Mouse (Mus musculus): ENCODE measurements around the gene Map1s. TPM values are rescaled to one million over a fixed set of nuclear protein-coding genes. Genes with fewer than 3 reads are reported as not detected.
"Not testable (repeated sequence)": the region's sequence is repeated elsewhere in the genome, so short reads cannot be mapped to it uniquely, and the experiment has no call there.

Gene Map1s
- polyA plus RNA-seq, 1 experiment from 2014 or later, result 41.3 TPM

DNA sequence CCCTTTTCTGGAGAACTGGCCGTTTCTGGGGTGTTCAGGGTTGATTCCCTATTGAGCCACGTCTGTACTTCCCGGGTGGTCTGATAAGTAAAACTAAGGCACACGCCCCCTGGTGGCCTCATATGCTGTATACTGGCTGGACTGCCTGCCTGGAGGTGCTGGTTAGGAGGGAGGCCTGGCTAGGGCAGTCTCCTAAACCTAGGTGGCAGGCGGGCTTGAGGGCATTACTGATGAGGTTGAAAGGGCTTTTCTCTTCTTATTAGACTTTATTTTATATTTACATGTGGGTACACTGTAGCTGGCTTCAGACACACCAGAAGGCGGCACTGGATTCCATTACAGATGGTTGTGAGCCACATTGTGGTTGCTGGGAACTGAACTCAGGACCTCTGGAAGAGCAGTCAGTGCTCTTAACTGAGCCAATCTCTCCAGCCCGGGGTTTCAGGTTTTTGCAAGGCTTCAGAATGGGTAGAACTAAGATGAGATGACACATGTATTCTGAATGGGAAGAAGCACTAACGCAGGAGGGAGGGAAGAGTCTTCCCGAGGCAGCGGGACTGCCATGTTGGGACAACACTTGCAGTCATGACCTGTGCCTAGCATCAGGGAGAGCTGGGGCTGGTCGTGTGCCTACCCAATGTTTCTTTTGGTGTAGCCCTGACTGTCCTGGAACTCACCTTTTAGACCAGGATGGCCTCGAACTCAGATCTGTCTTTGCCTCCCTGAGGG lies 11.9 kb upstream of the Map1s start:
- H3K36me3 ChIP-seq, result peaks cover 27% of the 10 kb centered on the region
- no peak overlapping the region for H3K9ac ChIP-seq
- no peak overlapping the region for H3K4me2 ChIP-seq
- WGBS, result 27% methylated on average over 12 of the region's 12 CpGs
- peaks cover 35% of the 10 kb centered on the region for H3K4me1 ChIP-seq (replicated peaks)
- H3K27ac ChIP-seq (ENCODE audit: poor library complexity, severe bottlenecking), result no peak overlapping the region
- peaks cover 4% of the 10 kb centered on the region; the same call in 1 of the 2 replicates for H3K9me3 ChIP-seq (replicated peaks)
- H3K4me3 ChIP-seq, result no peak overlapping the region
- H3K27me3 ChIP-seq (replicated peaks), result peaks cover 54% of the 10 kb centered on the region
- ATAC-seq (ENCODE audit: insufficient number of reproducible peaks, low FRiP score), result no peak

DNA sequence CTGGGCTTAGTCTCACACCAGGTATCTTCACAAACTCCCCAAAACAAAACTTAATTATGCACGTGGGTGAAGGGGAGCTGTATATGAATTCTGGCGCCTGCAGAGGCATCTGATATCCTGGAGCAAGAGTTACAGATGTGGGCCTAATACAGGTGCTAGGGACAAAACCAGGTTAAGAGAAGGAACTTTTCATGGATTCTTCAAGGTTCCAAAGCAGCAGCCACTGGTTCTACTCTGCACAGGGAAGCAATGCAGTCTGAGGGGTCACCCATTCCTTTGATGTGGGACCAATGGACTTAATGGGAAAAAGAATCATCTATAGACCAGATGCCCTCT lies 11.4 kb upstream of the Map1s start:
- H3K27ac ChIP-seq (ENCODE audit: poor library complexity, severe bottlenecking), result no peak overlapping the region
- H3K4me1 ChIP-seq (replicated peaks), result peaks cover 35% of the 10 kb centered on the region
- peaks cover 4% of the 10 kb centered on the region; the same call in 1 of the 2 replicates for H3K9me3 ChIP-seq (replicated peaks)
- H3K36me3 ChIP-seq, result peaks cover 27% of the 10 kb centered on the region
- ATAC-seq (ENCODE audit: insufficient number of reproducible peaks, low FRiP score), result no peak
- peaks cover 49% of the 10 kb centered on the region for H3K27me3 ChIP-seq (replicated peaks)
- WGBS, result 63% methylated on average over 2 of the region's 2 CpGs
- no peak overlapping the region for H3K9ac ChIP-seq
- H3K4me2 ChIP-seq, result no peak overlapping the region
- H3K4me3 ChIP-seq, result no peak overlapping the region

DNA sequence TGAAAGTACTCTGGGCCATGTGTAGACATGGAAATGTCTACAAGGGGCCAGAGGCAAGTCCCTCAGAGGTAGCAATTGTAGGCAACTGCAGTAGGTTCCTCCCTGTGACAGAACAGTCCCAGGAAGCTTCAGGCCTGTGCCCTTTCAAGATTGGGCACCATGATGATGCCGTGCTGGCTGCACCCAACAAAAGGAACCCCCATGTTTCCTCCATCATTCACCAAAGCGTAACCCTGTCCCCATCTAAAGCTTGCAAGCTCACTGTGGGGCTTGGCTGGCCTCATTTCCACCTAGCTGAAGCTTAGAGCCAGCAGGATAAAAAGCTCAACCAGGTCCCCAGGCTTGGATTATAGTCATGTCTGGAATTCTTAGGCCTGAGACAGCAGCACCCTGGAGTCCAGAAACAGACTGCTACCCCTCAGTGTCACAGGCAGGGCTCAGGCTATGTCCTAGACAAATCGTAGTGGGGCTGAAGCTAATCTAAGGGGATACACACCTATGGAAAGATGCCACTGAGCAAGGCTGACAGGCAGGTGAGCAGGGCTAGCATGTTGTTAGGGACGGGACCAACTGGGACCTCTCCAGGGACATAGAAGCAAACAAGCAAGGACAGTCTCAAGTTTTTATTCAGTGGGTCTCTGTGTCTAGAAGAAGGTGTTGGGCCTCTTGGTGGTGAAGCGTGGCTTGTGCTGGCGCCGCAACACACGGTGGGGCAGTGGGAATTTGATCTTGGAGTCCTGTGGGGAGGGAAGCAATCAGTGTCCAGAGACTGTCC lies 10.8 kb upstream of the Map1s start:
- Histone ChIP-seq H3K9me3 (replicated peaks) (peaks cover 4% of the 10 kb centered on the region; the same call in 1 of the 2 replicates), H3K4me1 (replicated peaks) (peaks cover 35% of the 10 kb centered on the region), H3K9ac (no peak overlapping the region), H3K4me3 (no peak overlapping the region), H3K27me3 (replicated peaks) (peaks cover 43% of the 10 kb centered on the region), H3K27ac (ENCODE audit: poor library complexity, severe bottlenecking) (no peak overlapping the region), H3K36me3 (peaks cover 27% of the 10 kb centered on the region), H3K4me2 (no peak overlapping the region)
- 91% methylated on average over 8 of the region's 8 CpGs for WGBS
- ATAC-seq (ENCODE audit: insufficient number of reproducible peaks, low FRiP score), result no peak

DNA sequence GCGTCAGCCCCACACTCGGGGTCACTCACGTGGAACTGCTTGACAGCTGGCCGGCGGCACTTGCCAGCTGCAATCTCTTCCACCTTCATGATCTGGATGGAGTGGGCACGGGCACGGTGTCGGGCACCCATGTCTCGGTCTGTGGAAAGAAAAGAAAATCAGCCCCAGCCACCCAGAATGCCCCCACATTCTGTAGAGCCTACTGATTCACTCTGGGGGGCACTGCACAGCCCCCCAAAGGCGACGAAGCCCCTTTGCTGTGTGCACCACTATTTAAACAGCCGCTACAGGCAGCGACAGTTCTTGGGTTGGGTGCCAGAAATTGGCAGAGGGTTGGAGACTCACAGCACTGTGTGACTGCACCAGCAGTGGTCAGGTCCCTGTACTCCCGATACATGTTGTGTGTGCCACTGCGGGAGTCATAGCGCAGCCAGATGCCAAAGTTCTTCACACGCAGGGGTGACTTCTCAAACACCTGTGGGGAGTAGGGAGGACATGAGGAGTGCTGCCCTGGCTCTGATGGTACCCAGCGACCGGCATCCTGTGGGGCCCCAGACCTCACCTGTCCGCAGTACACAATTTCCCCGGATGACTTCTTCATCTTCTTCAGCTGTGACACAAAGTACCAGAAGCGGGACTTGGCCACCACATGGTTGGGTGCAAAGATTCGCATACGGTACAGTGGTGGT lies 10.0 kb upstream of the Map1s start:
- Histone ChIP-seq H3K36me3 (peaks cover 27% of the 10 kb centered on the region), H3K4me2 (peak overlapping the region; percentile 96), H3K4me3 (peak overlapping the region; percentile 86), H3K4me1 (replicated peaks) (peaks cover 35% of the 10 kb centered on the region), H3K9ac (peak overlapping the region; percentile 97; the same call in 1 of the 2 replicates), H3K27me3 (replicated peaks) (peaks cover 35% of the 10 kb centered on the region)
- WGBS, result 87% methylated on average over 24 of the region's 24 CpGs
- H3K9me3 ChIP-seq (replicated peaks); ATAC-seq (ENCODE audit: insufficient number of reproducible peaks, low FRiP score); H3K27ac ChIP-seq (ENCODE audit: poor library complexity, severe bottlenecking): not testable (repeated sequence)

DNA sequence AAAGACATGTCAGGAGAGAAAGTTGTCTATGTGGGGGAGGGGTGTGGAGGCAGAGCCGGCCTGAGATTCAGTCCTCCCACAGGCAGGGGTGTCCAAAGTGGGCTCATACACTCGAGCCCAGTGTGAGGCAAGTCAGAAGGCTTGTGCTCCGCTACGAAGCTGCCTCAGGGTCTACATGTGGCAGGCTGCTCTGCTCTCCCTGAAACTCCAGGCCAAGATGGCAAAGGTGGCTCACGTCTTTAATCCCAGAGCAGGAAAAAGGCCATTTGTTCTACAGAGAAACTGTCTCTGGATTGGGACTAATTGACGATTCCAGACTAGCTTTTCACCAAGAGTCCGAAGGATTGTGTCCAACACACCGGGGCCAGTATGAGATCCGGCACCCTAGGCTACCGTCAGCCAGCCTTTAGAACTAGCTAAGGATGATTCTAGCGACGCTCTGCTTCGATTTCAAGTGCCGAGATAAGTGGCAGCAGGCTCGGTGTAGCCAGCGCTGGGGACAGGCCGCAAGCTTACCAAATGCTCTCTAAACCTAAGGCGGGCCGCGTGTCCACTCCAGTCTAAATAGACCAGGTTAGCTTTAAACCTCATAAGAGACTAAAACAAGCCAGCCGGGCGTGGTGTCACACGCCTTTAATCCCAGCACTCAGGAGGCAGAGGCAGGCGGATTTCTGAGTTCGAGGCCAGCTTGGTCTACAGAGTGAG lies 9.3 kb upstream of the Map1s start:
- ATAC-seq (ENCODE audit: insufficient number of reproducible peaks, low FRiP score), result no peak
- H3K36me3 ChIP-seq, result peaks cover 27% of the 10 kb centered on the region
- H3K9me3 ChIP-seq (replicated peaks), result no peaks in the 10 kb centered on the region
- peaks cover 28% of the 10 kb centered on the region for H3K27me3 ChIP-seq (replicated peaks)
- peak overlapping the region; percentile 57 for H3K27ac ChIP-seq (ENCODE audit: poor library complexity, severe bottlenecking)
- H3K4me3 ChIP-seq, result peak overlapping the region; percentile 86
- H3K9ac ChIP-seq, result peak overlapping the region; percentile 97
- 2% methylated on average over 25 of the region's 25 CpGs for WGBS
- peak overlapping the region; percentile 96 for H3K4me2 ChIP-seq
- H3K4me1 ChIP-seq (replicated peaks), result peaks cover 35% of the 10 kb centered on the region

DNA sequence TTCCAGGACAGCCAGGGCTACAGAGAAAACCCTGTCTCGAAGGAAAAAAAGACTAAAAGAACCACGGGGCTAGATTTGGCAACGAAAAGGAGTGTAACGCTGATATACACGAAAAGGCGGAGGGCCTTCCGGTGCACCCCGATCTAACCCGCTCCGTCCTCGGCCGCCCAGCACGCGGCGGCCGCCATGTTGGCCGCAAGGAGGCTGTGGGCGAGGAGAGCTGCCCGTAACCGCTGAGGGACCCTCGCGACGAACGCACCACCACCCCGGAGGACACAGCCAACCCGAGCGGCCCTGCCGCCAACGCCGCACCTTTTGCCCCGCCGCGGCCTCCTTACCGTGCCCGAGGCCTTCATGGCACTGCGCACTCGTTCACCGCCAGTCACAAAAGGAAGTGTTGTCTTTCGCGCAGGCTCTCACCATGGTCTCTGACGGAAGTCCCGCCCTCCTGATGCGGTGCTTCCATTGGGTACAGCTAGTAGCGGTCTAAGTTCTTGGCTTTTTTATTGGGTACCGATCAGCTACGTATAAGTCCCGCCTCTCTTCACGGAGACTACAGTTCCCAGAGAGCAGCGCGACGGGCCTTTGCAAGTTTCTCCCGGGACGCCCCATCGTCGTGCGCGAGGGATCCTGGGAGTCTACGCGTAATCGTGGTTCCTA lies 8.6 kb upstream of the Map1s start, which contains the start of gene Rpl18a:
Rpl18a (minus strand) TSS at position 392 of the 660 bp plus-strand sequence.
- Histone ChIP-seq H3K4me3 (peak within 1 kb of the TSS; percentile 86), H3K27ac (ENCODE audit: poor library complexity, severe bottlenecking) (peak within 1 kb of the TSS; percentile 73), H3K27me3 (replicated peaks) (peaks cover 21% of the 10 kb centered on the region), H3K9ac (peak within 1 kb of the TSS; percentile 97), H3K4me1 (replicated peaks) (peaks cover 31% of the 10 kb centered on the region), H3K9me3 (replicated peaks) (no peaks in the 10 kb centered on the region), H3K36me3 (peaks cover 27% of the 10 kb centered on the region), H3K4me2 (peak within 1 kb of the TSS; percentile 96)
- peak; percentile 98 for ATAC-seq (ENCODE audit: insufficient number of reproducible peaks, low FRiP score)
- under 1% methylated on average over 60 of the region's 60 CpGs for WGBS

DNA sequence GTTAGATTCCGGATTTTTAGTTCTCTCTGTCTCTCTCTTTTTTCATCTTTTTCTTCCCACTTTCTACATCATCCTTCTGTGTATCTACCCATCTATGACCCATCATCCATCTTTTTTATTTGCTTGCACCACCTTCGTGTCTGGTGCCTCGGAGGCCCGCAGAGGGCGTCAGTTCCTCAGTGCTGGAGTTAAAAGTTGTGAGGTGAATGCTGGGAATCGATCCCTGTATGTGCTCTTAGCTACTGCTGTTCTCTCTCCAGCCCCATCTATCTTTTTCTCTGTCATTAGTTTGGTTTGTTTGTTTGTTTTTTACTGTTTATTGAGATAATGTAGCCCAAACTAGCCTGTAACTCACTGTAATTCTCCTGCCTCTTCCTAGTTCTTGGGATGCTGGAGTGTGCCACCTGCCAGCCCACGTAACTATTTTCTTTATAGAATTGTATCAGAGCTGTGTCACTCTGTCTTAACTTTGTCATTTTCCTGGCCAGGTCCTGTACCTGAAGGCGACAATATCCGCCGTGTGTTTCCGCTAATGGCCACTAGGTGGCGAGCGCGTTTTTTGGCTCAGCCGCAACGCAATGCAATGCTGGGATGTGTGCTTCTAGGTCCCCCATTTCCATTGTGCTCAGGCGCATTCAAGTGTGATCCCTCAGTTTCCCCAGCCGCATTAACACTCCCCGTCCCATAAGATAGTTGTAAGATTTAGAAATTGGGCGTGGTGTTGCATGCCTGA lies 7.9 kb upstream of the Map1s start:
- peak overlapping the region; percentile 78 for H3K4me2 ChIP-seq
- H3K4me1 ChIP-seq (replicated peaks), result peaks cover 24% of the 10 kb centered on the region
- H3K27ac ChIP-seq (ENCODE audit: poor library complexity, severe bottlenecking), result peak overlapping the region; percentile 73
- WGBS, result under 1% methylated on average over 20 of the region's 20 CpGs
- H3K27me3 ChIP-seq (replicated peaks), result peaks cover 19% of the 10 kb centered on the region
- peaks cover 27% of the 10 kb centered on the region for H3K36me3 ChIP-seq
- peak overlapping the region; percentile 97 for H3K9ac ChIP-seq
- peak; percentile 44 for ATAC-seq (ENCODE audit: insufficient number of reproducible peaks, low FRiP score)
- H3K4me3 ChIP-seq, result peak overlapping the region; percentile 86
- H3K9me3 ChIP-seq (replicated peaks), result no peaks in the 10 kb centered on the region

DNA sequence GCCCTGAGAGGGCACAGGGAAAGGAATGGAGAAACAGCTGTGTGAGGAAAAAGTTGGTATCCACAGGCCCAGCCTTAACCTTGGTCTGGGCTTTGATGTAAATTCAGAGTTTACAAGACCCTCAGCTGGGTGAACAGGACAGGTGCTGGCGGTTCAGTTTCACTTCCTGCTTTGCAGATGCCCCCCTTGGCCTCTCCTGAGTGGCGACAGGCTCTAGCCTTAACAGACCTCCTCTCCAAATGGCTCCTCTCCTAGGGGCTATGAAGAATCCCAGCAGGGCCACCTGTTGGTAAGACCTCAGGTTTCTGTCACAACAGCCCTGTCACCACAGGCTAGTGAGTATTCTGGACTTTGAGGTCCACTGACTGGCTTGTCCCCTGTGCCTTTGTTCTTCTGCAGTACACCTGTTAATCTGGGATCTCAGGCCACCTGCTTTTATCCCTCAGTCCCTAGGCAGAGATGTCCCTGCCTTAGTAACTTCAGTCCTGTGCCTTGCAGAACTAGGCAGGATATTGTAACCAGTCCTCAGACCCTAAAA lies 7.0 kb upstream of the Map1s start:
- Histone ChIP-seq H3K36me3 (peaks cover 23% of the 10 kb centered on the region), H3K9ac (peak overlapping the region; percentile 97; the same call in 1 of the 2 replicates), H3K27me3 (replicated peaks) (peaks cover 18% of the 10 kb centered on the region), H3K4me1 (replicated peaks) (peaks cover 19% of the 10 kb centered on the region), H3K4me2 (no peak overlapping the region), H3K4me3 (no peak overlapping the region), H3K9me3 (replicated peaks) (no peaks in the 10 kb centered on the region), H3K27ac (ENCODE audit: poor library complexity, severe bottlenecking) (no peak overlapping the region)
- 31% methylated on average over 2 of the region's 2 CpGs for WGBS
- ATAC-seq (ENCODE audit: insufficient number of reproducible peaks, low FRiP score), result no peak

DNA sequence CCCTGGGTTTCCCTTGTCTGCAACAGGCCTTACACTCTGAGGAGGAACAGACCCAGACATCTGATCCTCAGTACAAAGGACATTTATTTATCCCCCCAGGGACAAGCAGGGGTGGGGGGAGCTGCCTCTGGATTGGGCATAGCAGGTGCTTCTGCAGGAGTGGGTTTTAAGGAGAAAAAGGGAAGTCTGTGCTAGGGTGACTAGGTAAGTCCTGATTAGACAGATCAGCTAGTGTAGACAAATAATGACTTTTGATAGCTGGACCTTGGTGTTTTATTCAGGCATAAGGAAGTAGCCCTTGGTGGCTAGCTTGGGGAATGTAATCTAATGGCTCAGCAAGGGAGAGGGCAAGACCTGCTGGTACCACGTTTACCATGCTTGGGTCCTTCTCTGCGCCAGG lies 6.5 kb upstream of the Map1s start:
- WGBS, result 74% methylated on average over 2 of the region's 2 CpGs
- Histone ChIP-seq H3K9ac (no peak overlapping the region), H3K4me2 (no peak overlapping the region), H3K27ac (ENCODE audit: poor library complexity, severe bottlenecking) (no peak overlapping the region), H3K27me3 (replicated peaks) (peaks cover 18% of the 10 kb centered on the region), H3K9me3 (replicated peaks) (no peaks in the 10 kb centered on the region), H3K4me3 (no peak overlapping the region), H3K36me3 (peaks cover 18% of the 10 kb centered on the region), H3K4me1 (replicated peaks) (peaks cover 19% of the 10 kb centered on the region)
- no peak for ATAC-seq (ENCODE audit: insufficient number of reproducible peaks, low FRiP score)
